Mouse (Mus musculus) B cell, adult 62 days (primary cell): Measurements from ENCODE around the gene Gm13023. TPM values are rescaled to one million over a fixed set of nuclear protein-coding genes. Genes with fewer than 3 reads are reported as not detected.

ENCODE experiments used
- total RNA-seq: library from RNA; stranded (reverse); gene quantifications from 4 replicates; pipeline ENCODE4 v1.2.4, GENCODE M21; 2023

The Gm13023 gene
- not detected in 4 replicates for total RNA-seq

GRCm38 (mm10) chr4:143789052-143789451, at the start of gene Gm13023:
Gene Gm13023 (plus strand): TSS chr4:143789352.

DNA sequence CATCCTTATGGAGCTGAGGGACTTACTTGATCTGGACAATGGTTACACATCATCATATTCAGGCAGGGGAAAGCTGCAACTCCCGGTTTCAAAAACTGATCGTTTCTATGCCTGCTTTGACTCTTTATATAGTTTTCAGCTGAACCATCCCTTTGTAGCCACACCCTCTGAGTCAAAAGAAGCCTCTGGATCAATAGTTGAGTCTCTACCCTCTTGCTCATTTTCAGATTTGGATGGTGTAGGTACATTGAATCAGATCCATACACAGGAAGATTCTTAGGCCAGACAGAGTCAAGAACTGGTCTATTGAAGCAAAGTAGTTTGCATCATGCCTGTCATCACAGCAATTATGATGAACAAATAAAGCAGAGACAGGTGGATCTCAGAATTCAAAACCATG, 26.8 kb downstream of the Gm13023 start, which contains the start of gene Gm13084:
Gm13084 (minus strand) TSS at position 101 of the 400 bp plus-strand sequence.

Other genes starting within 250 kb of the Gm13023 start
- gene BC080695, start 237.7 kb upstream of the Gm13023 start, total RNA-seq: not detected in 4 replicates
- not detected in 4 replicates for gene Gm13057, start 237.6 kb upstream of the Gm13023 start, total RNA-seq
- not detected in 4 replicates for gene Gm13083, start 174.3 kb upstream of the Gm13023 start, total RNA-seq
- not detected in 4 replicates for gene Gm13088, start 132.1 kb upstream of the Gm13023 start, total RNA-seq
- gene Gm13089, start 86.6 kb upstream of the Gm13023 start, total RNA-seq: not detected in 4 replicates
- gene Gm13078, start 69.9 kb upstream of the Gm13023 start, total RNA-seq: not detected in 4 replicates
- gene Gm13084, start 26.7 kb downstream of the Gm13023 start, total RNA-seq: not detected in 4 replicates
- not detected in 4 replicates for gene Gm13103, start 57.1 kb downstream of the Gm13023 start, total RNA-seq
- not detected in 4 replicates for gene Pramef6, start 111.0 kb downstream of the Gm13023 start, total RNA-seq
- not detected in 4 replicates for gene Pramef25, start 161.7 kb downstream of the Gm13023 start, total RNA-seq
- not detected in 4 replicates for gene Gm13101, start 177.6 kb downstream of the Gm13023 start, total RNA-seq
- not detected in 4 replicates for gene Pramef17, start 205.0 kb downstream of the Gm13023 start, total RNA-seq